Mouse (Mus musculus) forebrain, embryonic 11.5 days (tissue): Measurements from ENCODE around the gene Dnmt3a. TPM values are rescaled to one million over a fixed set of nuclear protein-coding genes. Genes with fewer than 3 reads are reported as not detected.

ENCODE experiments used
- ATAC-seq: fragments of 200-750 bp; cut with Nextera tagmentation; replicated peaks from 2 replicates; pipeline ENCODE4 v1.8.0; 2017; ENCODE audit warnings: moderate TSS enrichment; ENCODE audit not compliant: low FRiP score
- DNase-seq: peaks from one replicate; pipeline ENCODE4 v3.0.0-alpha.2; 2017; ENCODE audit warnings: low spot score
- H3K27ac ChIP-seq: fragments of 300-500 bp; sonication (generic); 2 replicates; pipeline ENCODE4 v1.5.1; 2014; ENCODE audit warnings: low read depth, low read length
- H3K27me3 ChIP-seq: fragments of 300-500 bp; sonication (generic); 2 replicates; pipeline ENCODE4 v1.6.1; 2014; ENCODE audit warnings: mild to moderate bottlenecking, low read length, mixed read lengths; ENCODE audit not compliant: control insufficient read depth, insufficient read depth
- H3K36me3 ChIP-seq: fragments of 300-500 bp; sonication (generic); 2 replicates; pipeline ENCODE4 v1.6.1; 2014; ENCODE audit warnings: mild to moderate bottlenecking, low read length, moderate library complexity, mixed read lengths; ENCODE audit not compliant: control insufficient read depth, insufficient read depth
- H3K4me1 ChIP-seq: fragments of 300-500 bp; sonication (generic); replicated peaks from 2 replicates; pipeline ENCODE4 v1.6.1; 2014; ENCODE audit warnings: low read length, mixed read lengths; ENCODE audit not compliant: control insufficient read depth, insufficient read depth
- H3K4me2 ChIP-seq: fragments of 300-500 bp; sonication (generic); 2 replicates; pipeline ENCODE4 v1.6.1; 2014; ENCODE audit warnings: low read depth, mild to moderate bottlenecking, low read length, moderate library complexity, mixed read lengths; ENCODE audit not compliant: severe bottlenecking
- H3K4me3 ChIP-seq: fragments of 300-500 bp; sonication (generic); 2 replicates; pipeline ENCODE4 v1.5.1; 2014; ENCODE audit warnings: low read depth, low read length
- H3K9ac ChIP-seq: fragments of 300-500 bp; sonication (generic); 2 replicates; pipeline ENCODE4 v1.6.1; 2014; ENCODE audit warnings: low read length
- H3K9me3 ChIP-seq: fragments of 300-500 bp; sonication (generic); 2 replicates; pipeline ENCODE4 v1.6.1; 2016; ENCODE audit warnings: low read length, mixed read lengths; ENCODE audit not compliant: control insufficient read depth
- WGBS: fragments of 180-500 bp; shearing (Covaris S2); extraction: QIAGEN DNeasy Blood & Tissue Kit; methylation state at CpG from one replicate; pipeline ENCODE4 v1.1.7; 2014; 5-methylcytosine and 5-hydroxymethylcytosine counted together
- polyA plus RNA-seq: library from polyadenylated mRNA; unstranded; fragments of >200 nt; fragmentation: Nextera tagmentation; extraction: Ambion mirVana; gene quantifications from 2 replicates; pipeline ENCODE4 v1.2.1, GENCODE M21; 2014

Dnmt3a gene
- polyA plus RNA-seq, 1 experiment from 2014 or later = 104 TPM

DNA sequence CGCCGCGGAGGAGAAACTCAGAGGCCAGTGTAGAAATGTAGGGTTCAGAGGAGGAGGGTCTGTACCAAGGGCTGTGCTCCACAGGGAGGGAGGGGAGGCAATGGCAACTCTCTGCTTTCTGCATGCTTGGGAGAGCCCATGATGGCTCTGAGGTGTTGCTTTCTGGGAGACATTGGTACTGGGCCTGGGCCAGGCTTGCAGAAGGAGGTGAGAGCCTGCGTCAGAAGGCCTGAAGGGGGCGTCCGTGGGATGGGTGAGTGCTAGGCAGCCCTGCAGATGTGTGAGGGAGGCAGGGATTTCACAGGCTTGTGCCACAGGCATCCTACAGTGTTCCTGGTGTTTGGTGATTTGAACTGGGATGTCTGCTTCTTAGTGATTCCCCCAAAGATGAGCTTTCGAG is 11.2 kb downstream of the Dnmt3a start:
- Histone ChIP-seq H3K4me1 (peaks cover 3% of the 10 kb centered on the region; the same call in 1 of the 2 replicates), H3K9ac (no peak overlapping the region), H3K27ac (no peak overlapping the region), H3K4me2 (no peak overlapping the region), H3K4me3 (no peak overlapping the region), H3K27me3 (no peaks in the 10 kb centered on the region), H3K9me3 (no peaks in the 10 kb centered on the region), H3K36me3 (no peaks in the 10 kb centered on the region)
- WGBS = 58% methylated on average over 7 of the region's 7 CpGs
- ATAC-seq (no peak), DNase-seq (no peak)

DNA sequence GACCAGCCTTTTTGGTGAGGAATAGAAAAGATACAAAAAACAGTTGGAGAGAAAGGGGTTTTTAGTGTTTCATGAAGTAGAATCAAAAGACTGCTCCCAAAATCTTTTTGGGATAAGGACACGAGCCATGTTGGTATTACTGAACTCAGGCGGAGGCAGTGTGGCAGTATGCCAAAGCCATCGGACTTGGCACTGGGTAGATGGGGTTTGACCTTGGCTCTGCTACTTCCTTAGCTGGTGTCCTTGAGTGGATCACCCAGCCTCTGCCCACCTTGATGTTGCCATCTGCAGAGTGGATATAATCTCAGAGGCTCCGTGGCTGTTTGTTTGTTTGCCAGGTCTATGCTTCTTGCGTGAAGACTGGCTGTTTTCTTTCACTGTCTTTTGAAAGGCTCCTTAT is 11.8 kb downstream of the Dnmt3a start:
- 97% methylated on average over 5 of the region's 5 CpGs for WGBS
- ATAC-seq = no peak
- H3K27me3 ChIP-seq = no peaks in the 10 kb centered on the region

GRCm38 (mm10) chr12:3819899-3820298 is 14.1 kb downstream of the Dnmt3a start:
- Histone ChIP-seq H3K4me2 (no peak overlapping the region), H3K4me3 (no peak overlapping the region), H3K9me3 (no peaks in the 10 kb centered on the region), H3K36me3 (no peaks in the 10 kb centered on the region), H3K27ac (no peak overlapping the region), H3K9ac (no peak overlapping the region), H3K4me1 (peaks cover 3% of the 10 kb centered on the region; the same call in 1 of the 2 replicates), H3K27me3 (no peaks in the 10 kb centered on the region)
- DNase-seq (no peak), ATAC-seq (no peak)
- WGBS = 84% methylated on average over 4 of the region's 4 CpGs

More for the DNA sequence above, 11.8 kb downstream of the Dnmt3a start:
- Histone ChIP-seq H3K4me2 (no peak overlapping the region), H3K9me3 (no peaks in the 10 kb centered on the region), H3K4me3 (no peak overlapping the region), H3K27ac (no peak overlapping the region), H3K9ac (no peak overlapping the region), H3K36me3 (no peaks in the 10 kb centered on the region), H3K4me1 (peaks cover 3% of the 10 kb centered on the region; the same call in 1 of the 2 replicates)
- no peak for DNase-seq

GRCm38 (mm10) chr12:3823408-3823807 is 17.6 kb downstream of the Dnmt3a start:
- H3K9me3 ChIP-seq = no peaks in the 10 kb centered on the region
- H3K27me3 ChIP-seq = no peaks in the 10 kb centered on the region
- no peak overlapping the region for H3K4me2 ChIP-seq
- H3K4me3 ChIP-seq = no peak overlapping the region
- no peak overlapping the region for H3K9ac ChIP-seq
- H3K36me3 ChIP-seq = no peaks in the 10 kb centered on the region
- H3K27ac ChIP-seq = no peak overlapping the region
- 82% methylated on average over 5 of the region's 5 CpGs for WGBS
- no peak for ATAC-seq
- peaks cover 3% of the 10 kb centered on the region; the same call in 1 of the 2 replicates for H3K4me1 ChIP-seq
- no peak for DNase-seq

DNA sequence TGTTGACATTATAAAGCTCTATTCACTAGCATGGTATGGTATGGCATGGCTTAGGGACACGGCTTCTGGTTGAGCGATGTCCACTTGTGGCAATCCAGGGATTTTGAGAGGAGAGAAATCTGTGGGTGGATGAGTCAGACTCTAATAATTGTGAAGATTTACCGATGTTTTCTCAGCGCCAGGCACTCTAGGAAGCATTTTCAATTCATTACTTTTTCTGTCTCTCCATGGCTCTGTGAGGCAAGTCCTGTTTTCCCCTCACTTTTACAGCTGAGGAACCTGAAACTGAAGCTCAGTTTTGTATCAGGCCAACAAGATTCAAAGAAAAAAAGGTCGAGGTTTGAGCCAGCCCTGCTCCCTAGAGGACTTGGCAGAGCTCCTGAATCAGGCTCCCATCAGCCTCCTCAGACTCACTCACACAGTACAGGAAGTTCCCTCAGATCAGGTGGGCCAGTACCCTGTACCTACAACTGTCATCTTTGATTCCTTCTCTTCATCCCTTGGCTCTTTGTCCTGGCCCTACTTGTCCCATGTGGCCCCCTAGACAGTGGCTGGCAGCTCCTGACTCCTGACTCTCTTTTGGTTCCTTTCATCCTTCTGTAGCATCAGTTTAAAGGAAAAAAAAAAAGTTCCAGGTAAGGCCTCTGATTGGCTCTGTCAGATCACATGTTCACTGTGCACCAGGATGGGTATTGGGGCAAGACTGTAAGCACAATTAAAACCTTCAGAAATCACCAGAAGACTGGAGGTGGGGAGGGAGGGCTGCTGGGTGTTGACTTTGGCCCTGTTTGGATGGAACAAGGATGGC is 19.3 kb downstream of the Dnmt3a start:
- Histone ChIP-seq H3K27ac (no peak overlapping the region), H3K4me3 (no peak overlapping the region), H3K4me1 (no peaks in the 10 kb centered on the region; the same call in 1 of the 2 replicates), H3K4me2 (no peak overlapping the region), H3K9me3 (no peaks in the 10 kb centered on the region), H3K36me3 (no peaks in the 10 kb centered on the region), H3K27me3 (no peaks in the 10 kb centered on the region), H3K9ac (no peak overlapping the region)
- WGBS = 83% methylated on average over 5 of the region's 5 CpGs
- no peak for ATAC-seq
- DNase-seq = no peak

DNA sequence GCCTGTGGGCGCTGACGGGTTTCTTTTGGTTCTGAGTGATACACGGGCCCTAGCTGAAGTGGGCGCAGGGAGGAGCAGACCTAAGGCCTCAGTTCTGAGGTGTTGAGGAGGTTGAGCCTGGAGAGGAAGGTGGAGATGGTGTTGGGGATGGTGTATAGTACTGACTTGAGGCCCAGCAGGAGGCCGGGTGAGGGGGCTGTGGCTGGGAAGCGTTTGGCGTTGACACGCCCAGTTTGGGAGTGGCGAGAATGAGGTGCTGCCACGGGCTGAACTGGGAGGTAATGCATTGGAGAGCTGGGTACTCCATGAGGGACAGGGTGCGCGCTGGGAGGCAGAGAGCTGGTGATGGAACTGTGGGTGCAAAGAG is 19.9 kb downstream of the Dnmt3a start:
- H3K9me3 ChIP-seq = no peaks in the 10 kb centered on the region
- no peak overlapping the region for H3K4me3 ChIP-seq
- 54% methylated on average over 12 of the region's 12 CpGs for WGBS
- no peaks in the 10 kb centered on the region for H3K36me3 ChIP-seq
- no peak overlapping the region for H3K4me2 ChIP-seq
- DNase-seq (no peak), ATAC-seq (no peak)
- H3K9ac ChIP-seq = no peak overlapping the region
- no peak overlapping the region for H3K27ac ChIP-seq
- no peaks in the 10 kb centered on the region for H3K27me3 ChIP-seq
- H3K4me1 ChIP-seq = no peaks in the 10 kb centered on the region; the same call in 1 of the 2 replicates

DNA sequence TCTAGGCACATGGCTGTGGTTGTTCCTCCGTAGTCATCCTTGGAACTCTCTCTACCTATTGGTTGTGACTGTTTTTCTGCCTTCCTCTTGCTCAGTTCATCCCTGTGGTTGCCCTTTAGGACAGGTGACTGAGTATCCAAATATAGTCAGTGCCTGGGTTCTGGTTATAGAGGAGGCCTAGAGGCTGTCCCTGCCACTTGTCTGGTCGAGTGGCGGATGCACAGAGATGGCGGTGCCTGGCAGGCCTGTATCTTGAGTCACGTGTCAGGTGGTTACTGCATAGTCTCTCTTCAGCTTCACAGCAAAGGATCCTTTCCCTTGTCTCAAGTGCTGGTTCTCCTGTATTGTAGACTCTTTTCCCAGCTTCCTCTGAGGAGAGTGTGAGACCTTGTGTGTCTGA is 22.0 kb downstream of the Dnmt3a start:
- no peaks in the 10 kb centered on the region for H3K27me3 ChIP-seq
- peaks cover 2% of the 10 kb centered on the region; the same call in 1 of the 2 replicates for H3K4me1 ChIP-seq
- WGBS = 87% methylated on average over 5 of the region's 5 CpGs
- DNase-seq = no peak
- H3K4me2 ChIP-seq = no peak overlapping the region
- H3K9ac ChIP-seq = no peak overlapping the region
- no peaks in the 10 kb centered on the region for H3K9me3 ChIP-seq
- H3K36me3 ChIP-seq = no peaks in the 10 kb centered on the region
- H3K4me3 ChIP-seq = no peak overlapping the region
- H3K27ac ChIP-seq = no peak overlapping the region
- ATAC-seq = no peak

GRCm38 (mm10) chr12:3833059-3833760 is 27.4 kb downstream of the Dnmt3a start:
- no peak for DNase-seq
- WGBS = 62% methylated on average over 7 of the region's 7 CpGs
- H3K36me3 ChIP-seq = no peaks in the 10 kb centered on the region; the same call in 1 of the 2 replicates
- no peaks in the 10 kb centered on the region for H3K9me3 ChIP-seq
- H3K27ac ChIP-seq = no peak overlapping the region
- H3K27me3 ChIP-seq = no peaks in the 10 kb centered on the region
- peaks cover 15% of the 10 kb centered on the region for H3K4me1 ChIP-seq
- H3K4me3 ChIP-seq = no peak overlapping the region
- no peak overlapping the region for H3K4me2 ChIP-seq
- no peak; the same call in 1 of the 2 replicates for ATAC-seq
- no peak overlapping the region for H3K9ac ChIP-seq
